In the genomic region with DNA sequence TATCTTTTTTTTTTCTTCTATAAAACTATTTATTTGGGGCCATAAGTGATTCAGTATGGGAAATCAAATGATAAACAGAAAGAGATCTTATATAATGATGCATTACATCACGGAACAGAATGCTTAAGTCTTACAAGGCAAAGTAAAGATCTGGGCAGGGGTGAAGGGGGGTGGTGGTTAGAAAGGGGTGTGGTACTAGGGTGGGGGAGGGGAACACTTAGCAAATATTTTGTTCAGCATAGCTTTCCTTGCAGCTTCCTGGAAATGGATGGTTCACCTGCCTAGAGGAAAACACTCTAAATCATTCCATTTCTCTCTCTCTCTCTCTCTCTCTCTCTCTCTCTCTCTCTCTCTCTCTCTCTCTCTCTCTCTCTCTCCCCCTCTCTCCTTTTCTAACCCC, we compare ENCODE assay signal across 13 mouse cellular contexts. TPM values are rescaled to one million over a fixed set of nuclear protein-coding genes. Genes with fewer than 3 reads are reported as not detected.
DNase-seq lines count a peak whose midpoint lies in the region; ATAC-seq and TF ChIP-seq lines count a peak whose summit lies in the region.
"Had no signal": no experiment of that assay in that cellular context is flagged by ENCODE, and none has a peak within 500 bp of the region (broad histone marks: within the 10 kb centered on the region; RNA-seq: fewer than 3 reads in every experiment).

No protein-coding gene starts in this region.

- WGBS in kidney, postnatal 0 days: 71% methylated on average over 1 of the region's 1 CpGs
- WGBS in kidney, embryonic 16.5 days: 77% methylated on average over 1 of the region's 1 CpGs
- 33% methylated on average over 1 of the region's 1 CpGs for WGBS in embryonic facial prominence, embryonic 12.5 days
- 21% methylated on average over 1 of the region's 1 CpGs for WGBS in hindbrain, embryonic 15.5 days
- 34% methylated on average over 1 of the region's 1 CpGs for WGBS in neural tube, embryonic 13.5 days

- H3K36me3 ChIP-seq in kidney, postnatal 0 days (ENCODE audit: insufficient read depth, low read length): no peaks in the 10 kb centered on the region
- H3K36me3 ChIP-seq in kidney, embryonic 16.5 days (ENCODE audit: insufficient read depth, low read length): no peaks in the 10 kb centered on the region
- H3K36me3 ChIP-seq in embryonic facial prominence, embryonic 12.5 days: no peaks in the 10 kb centered on the region
- no peaks in the 10 kb centered on the region for H3K36me3 ChIP-seq in hindbrain, embryonic 15.5 days
- H3K36me3 ChIP-seq in neural tube, embryonic 13.5 days: no peaks in the 10 kb centered on the region
- H3K36me3 ChIP-seq: intestine, embryonic 15.5 days had no signal

- H3K9ac ChIP-seq in kidney, postnatal 0 days (ENCODE audit: low read depth, low read length): no peak overlapping the region
- no peak overlapping the region for H3K9ac ChIP-seq in kidney, embryonic 16.5 days (replicated peaks; ENCODE audit: low read length)
- H3K9ac ChIP-seq in embryonic facial prominence, embryonic 12.5 days: no peak overlapping the region
- peak overlapping the region; percentile 47 for H3K9ac ChIP-seq in hindbrain, embryonic 15.5 days
- peak overlapping the region; percentile 69 for H3K9ac ChIP-seq in neural tube, embryonic 13.5 days

- no peak overlapping the region for H3K4me2 ChIP-seq in kidney, postnatal 0 days (ENCODE audit: low read length)
- H3K4me2 ChIP-seq in kidney, embryonic 16.5 days (replicated peaks; ENCODE audit: low read depth, low read length): no peak overlapping the region
- peak overlapping the region; percentile 22; the same call in 1 of the 2 replicates for H3K4me2 ChIP-seq in embryonic facial prominence, embryonic 12.5 days (replicated peaks)
- H3K4me2 ChIP-seq in hindbrain, embryonic 15.5 days: peak overlapping the region; percentile 78
- H3K4me2 ChIP-seq in neural tube, embryonic 13.5 days: peak overlapping the region; percentile 74

- H3K4me1 ChIP-seq in kidney, postnatal 0 days (replicated peaks; ENCODE audit: insufficient read depth, low read length): no peaks in the 10 kb centered on the region; the same call in 1 of the 2 replicates
- peaks cover 6% of the 10 kb centered on the region; the same call in 1 of the 2 replicates for H3K4me1 ChIP-seq in kidney, embryonic 16.5 days (ENCODE audit: insufficient read depth, low read length)
- peaks cover 9% of the 10 kb centered on the region for H3K4me1 ChIP-seq in embryonic facial prominence, embryonic 12.5 days
- H3K4me1 ChIP-seq in hindbrain, embryonic 15.5 days (replicated peaks): peaks cover 26% of the 10 kb centered on the region
- peaks cover 61% of the 10 kb centered on the region for H3K4me1 ChIP-seq in neural tube, embryonic 13.5 days (replicated peaks)

- TF ChIP-seq CTCF in kidney, postnatal 0 days (IDR thresholded peaks at IDR 0.05; ENCODE audit: low read depth): no peak

- H3K4me3 ChIP-seq in kidney, postnatal 0 days (replicated peaks; ENCODE audit: low read depth, low read length): no peak overlapping the region
- H3K4me3 ChIP-seq in kidney, embryonic 16.5 days (ENCODE audit: low read length): no peak overlapping the region
- no peak overlapping the region for H3K4me3 ChIP-seq in embryonic facial prominence, embryonic 12.5 days
- peak overlapping the region; percentile 47 for H3K4me3 ChIP-seq in hindbrain, embryonic 15.5 days
- peak overlapping the region; percentile 33 for H3K4me3 ChIP-seq in neural tube, embryonic 13.5 days

- no peak overlapping the region for H3K27ac ChIP-seq in kidney, postnatal 0 days
- no peak overlapping the region for H3K27ac ChIP-seq in kidney, embryonic 16.5 days (ENCODE audit: low read length)
- H3K27ac ChIP-seq in embryonic facial prominence, embryonic 12.5 days: no peak overlapping the region
- peak overlapping the region; percentile 85 for H3K27ac ChIP-seq in hindbrain, embryonic 15.5 days (replicated peaks)
- H3K27ac ChIP-seq in neural tube, embryonic 13.5 days (replicated peaks): peak overlapping the region; percentile 89

- ATAC-seq in kidney, postnatal 0 days (replicated peaks; ENCODE audit: low FRiP score, low read depth): no peak
- no peak for ATAC-seq in kidney, embryonic 16.5 days (ENCODE audit: low FRiP score, low TSS enrichment)
- ATAC-seq in embryonic facial prominence, embryonic 12.5 days (ENCODE audit: insufficient number of reproducible peaks, insufficient read depth, low FRiP score, low TSS enrichment): no peak
- no peak for ATAC-seq in hindbrain, embryonic 15.5 days (ENCODE audit: low FRiP score, low read depth)
- peak; percentile 28; the same call in 1 of the 2 replicates for ATAC-seq in neural tube, embryonic 13.5 days (ENCODE audit: low read depth)

- DNase-seq in kidney, postnatal 0 days (ENCODE audit: low spot score): peak; percentile 6
- DNase-seq in frontal cortex, postnatal 36 days (ENCODE audit: low spot score in 2 of 2): no peak
- no peak for DNase-seq in embryo, embryonic 9.5 days (ENCODE audit: extremely low spot score)
- no peak for DNase-seq in gastrocnemius, postnatal 25 days

- no peaks in the 10 kb centered on the region for H3K9me3 ChIP-seq in kidney, postnatal 0 days (replicated peaks; ENCODE audit: low read length)
- H3K9me3 ChIP-seq in kidney, embryonic 16.5 days (ENCODE audit: low read length): no peaks in the 10 kb centered on the region
- no peaks in the 10 kb centered on the region for H3K9me3 ChIP-seq in embryonic facial prominence, embryonic 12.5 days
- no peaks in the 10 kb centered on the region for H3K9me3 ChIP-seq in hindbrain, embryonic 15.5 days
- no peaks in the 10 kb centered on the region for H3K9me3 ChIP-seq in neural tube, embryonic 13.5 days
- H3K9me3 ChIP-seq: intestine, embryonic 15.5 days had no signal

- H3K27me3 ChIP-seq in kidney, postnatal 0 days (ENCODE audit: insufficient read depth, low read length): no peaks in the 10 kb centered on the region
- H3K27me3 ChIP-seq in kidney, embryonic 16.5 days (ENCODE audit: insufficient read depth, low read length): no peaks in the 10 kb centered on the region
- no peaks in the 10 kb centered on the region for H3K27me3 ChIP-seq in embryonic facial prominence, embryonic 12.5 days
- no peaks in the 10 kb centered on the region for H3K27me3 ChIP-seq in hindbrain, embryonic 15.5 days
- no peaks in the 10 kb centered on the region for H3K27me3 ChIP-seq in neural tube, embryonic 13.5 days
- H3K27me3 ChIP-seq: CH12.LX; intestine, embryonic 15.5 days had no signal

RNA-seq across cellular contexts. Expression of gene Gm11146, which starts 43.1 kb away (rescaled TPM):
- polyA plus RNA-seq in kidney, postnatal 0 days (2015; fragmentation: Nextera tagmentation; extraction: Ambion mirVana): not detected in 2 replicates
- not detected in 2 replicates for polyA plus RNA-seq in kidney, embryonic 16.5 days (2015; fragmentation: Nextera tagmentation; extraction: Ambion mirVana)
- not detected in 2 replicates for polyA plus RNA-seq in embryonic facial prominence, embryonic 12.5 days (2016; fragmentation: Nextera tagmentation; extraction: Ambion mirVana)
- polyA plus RNA-seq in hindbrain, embryonic 15.5 days (2015; fragmentation: Nextera tagmentation; extraction: Ambion mirVana): not detected in 2 replicates
- polyA plus RNA-seq in neural tube, embryonic 13.5 days (2015; fragmentation: Nextera tagmentation; extraction: Ambion mirVana): not detected in 2 replicates
- not detected for total RNA-seq in gastrocnemius, postnatal 25 days (2021)
- total RNA-seq: CH12.LX; heart, adult 2 months; layer of hippocampus, postnatal 36 days had no signal
- polyA plus RNA-seq: heart, adult 2 months; intestine, embryonic 15.5 days; small intestine, adult 2 months had no signal

Comparison
In these comparisons a context has a peak if more than half of its experiments do, and no peak if none do; other contexts are left out.
1. H3K27ac ChIP-seq: peak in hindbrain, embryonic 15.5 days (single experiment) and neural tube, embryonic 13.5 days (single experiment); none in kidney, postnatal 0 days (single experiment), kidney, embryonic 16.5 days (single experiment) and embryonic facial prominence, embryonic 12.5 days (single experiment).
2. H3K4me2 ChIP-seq: peak in embryonic facial prominence, embryonic 12.5 days (single experiment), hindbrain, embryonic 15.5 days (single experiment) and neural tube, embryonic 13.5 days (single experiment); none in kidney, postnatal 0 days (single experiment) and kidney, embryonic 16.5 days (single experiment).
3. H3K4me3 ChIP-seq: peak in hindbrain, embryonic 15.5 days (single experiment) and neural tube, embryonic 13.5 days (single experiment); none in kidney, postnatal 0 days (single experiment), kidney, embryonic 16.5 days (single experiment) and embryonic facial prominence, embryonic 12.5 days (single experiment).
4. H3K9ac ChIP-seq: peak in hindbrain, embryonic 15.5 days (single experiment) and neural tube, embryonic 13.5 days (single experiment); none in kidney, postnatal 0 days (single experiment), kidney, embryonic 16.5 days (single experiment) and embryonic facial prominence, embryonic 12.5 days (single experiment).